Mouse (Mus musculus) bone marrow, adult 2 months (tissue): Measurements from ENCODE around the gene Arid2.

ENCODE experiments used
- CTCF ChIP-seq: fragments of 200-500 bp; IDR thresholded peaks from 2 replicates; pipeline ENCODE4 v1.5.1; 2011; ENCODE audit warnings: low read length, control low read depth; ENCODE audit not compliant: control insufficient read depth, insufficient read depth
- POLR2A ChIP-seq: fragments of 200-500 bp; IDR thresholded peaks from 2 replicates; pipeline ENCODE4 v1.6.1; 2011; ENCODE audit warnings: low read depth, mild to moderate bottlenecking, control low read depth, low read length, borderline replicate concordance; ENCODE audit not compliant: control insufficient read depth

DNA sequence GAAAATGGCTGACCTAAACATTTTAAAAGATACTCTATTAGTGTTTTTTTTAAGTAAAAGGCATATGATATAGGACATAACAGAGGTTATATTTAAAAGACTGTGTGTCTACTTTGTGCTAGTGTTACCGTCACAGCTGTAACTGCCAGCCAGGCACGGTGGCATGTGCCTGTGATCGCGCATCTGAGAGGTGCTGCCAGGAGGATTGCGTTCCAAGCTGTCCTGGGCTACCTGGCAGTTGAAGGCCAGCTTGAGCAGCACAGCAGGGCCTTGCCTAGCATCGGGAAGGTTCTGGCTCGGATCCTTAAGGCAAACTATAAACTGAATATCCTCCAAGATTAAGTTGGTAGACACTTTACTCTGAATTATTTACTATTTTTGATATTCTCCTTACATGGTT, 90.4 kb downstream of the Arid2 start:
- no peak for TF ChIP-seq CTCF
- no peak for TF ChIP-seq POLR2A
